Mouse (Mus musculus) kidney, embryonic 16.5 days (tissue): ENCODE data around the gene Eif3k. TPM values are rescaled to one million over a fixed set of nuclear protein-coding genes. Genes with fewer than 3 reads are reported as not detected.

Source experiments
- ATAC-seq: fragments of 200-750 bp; cut with Nextera tagmentation; 2 replicates; pipeline ENCODE4 v1.8.0; 2017; ENCODE audit warnings: moderate TSS enrichment; ENCODE audit not compliant: low FRiP score, low TSS enrichment
- H3K27ac ChIP-seq: fragments of 300-500 bp; sonication (generic); 2 replicates; pipeline ENCODE4 v1.5.1; 2014; ENCODE audit warnings: low read length
- H3K27me3 ChIP-seq: fragments of 300-500 bp; sonication (generic); 2 replicates; pipeline ENCODE4 v1.6.1; 2014; ENCODE audit warnings: low read length, control low read depth, mixed read lengths; ENCODE audit not compliant: insufficient read depth
- H3K36me3 ChIP-seq: fragments of 300-500 bp; sonication (generic); 2 replicates; pipeline ENCODE4 v1.6.1; 2014; ENCODE audit warnings: low read length, control low read depth, mixed read lengths; ENCODE audit not compliant: insufficient read depth
- H3K4me1 ChIP-seq: fragments of 300-500 bp; sonication (generic); 2 replicates; pipeline ENCODE4 v1.6.1; 2014; ENCODE audit warnings: low read length, control low read depth, mixed read lengths; ENCODE audit not compliant: insufficient read depth
- H3K4me2 ChIP-seq: fragments of 300-500 bp; sonication (generic); replicated peaks from 2 replicates; pipeline ENCODE4 v1.6.1; 2014; ENCODE audit warnings: low read depth, low read length
- H3K4me3 ChIP-seq: fragments of 300-500 bp; sonication (generic); 2 replicates; pipeline ENCODE4 v1.5.1; 2014; ENCODE audit warnings: mild to moderate bottlenecking, low read length
- H3K9ac ChIP-seq: fragments of 300-500 bp; sonication (generic); replicated peaks from 2 replicates; pipeline ENCODE4 v1.6.1; 2014; ENCODE audit warnings: low read length
- H3K9me3 ChIP-seq: fragments of 300-500 bp; sonication (generic); 2 replicates; pipeline ENCODE4 v1.6.1; 2016; ENCODE audit warnings: low read length, control low read depth
- WGBS: fragments of 180-500 bp; shearing (Covaris S2); extraction: QIAGEN DNeasy Blood & Tissue Kit; methylation state at CpG from one replicate; pipeline ENCODE4 v1.1.7; 2014; 5-methylcytosine and 5-hydroxymethylcytosine counted together
- polyA plus RNA-seq: library from polyadenylated mRNA; unstranded; fragments of >200 nt; fragmentation: Nextera tagmentation; extraction: Ambion mirVana; gene quantifications from 2 replicates; pipeline ENCODE4 v1.2.1, GENCODE M21; 2015

The Eif3k gene
- polyA plus RNA-seq, 1 experiment from 2014 or later, result 407 TPM

DNA sequence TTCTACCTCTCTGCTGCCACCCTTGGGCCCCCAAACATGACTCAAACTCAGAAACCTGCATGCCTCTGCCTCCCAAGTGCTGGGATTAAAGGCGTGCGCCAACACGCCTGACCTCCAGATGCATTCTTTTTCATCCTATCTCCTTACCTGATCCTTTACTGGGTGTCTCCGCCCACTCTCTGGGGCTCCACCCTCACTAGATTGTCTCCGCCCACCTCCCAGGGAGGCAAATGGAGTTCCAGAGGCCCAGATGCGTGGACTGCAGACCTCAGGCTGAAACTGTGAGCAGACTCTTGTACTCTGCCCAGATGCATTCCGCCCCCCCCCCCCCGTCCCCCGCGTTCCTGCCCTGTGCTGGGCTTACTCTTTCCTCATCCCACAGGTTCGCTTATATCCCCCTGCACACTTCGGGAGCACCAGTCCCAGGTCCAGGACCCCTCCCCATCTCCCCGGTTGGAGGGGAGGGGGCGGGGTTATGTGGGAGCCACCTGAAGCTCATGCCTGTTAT is 9.2 kb upstream of the Eif3k start:
- no peaks in the 10 kb centered on the region for H3K36me3 ChIP-seq
- ATAC-seq, result no peak
- H3K27ac ChIP-seq, result no peak overlapping the region
- no peaks in the 10 kb centered on the region for H3K27me3 ChIP-seq
- H3K4me3 ChIP-seq, result no peak overlapping the region
- no peak overlapping the region for H3K9ac ChIP-seq
- no peaks in the 10 kb centered on the region for H3K4me1 ChIP-seq
- 62% methylated on average over 14 of the region's 14 CpGs for WGBS
- no peaks in the 10 kb centered on the region for H3K9me3 ChIP-seq
- H3K4me2 ChIP-seq, result no peak overlapping the region

DNA sequence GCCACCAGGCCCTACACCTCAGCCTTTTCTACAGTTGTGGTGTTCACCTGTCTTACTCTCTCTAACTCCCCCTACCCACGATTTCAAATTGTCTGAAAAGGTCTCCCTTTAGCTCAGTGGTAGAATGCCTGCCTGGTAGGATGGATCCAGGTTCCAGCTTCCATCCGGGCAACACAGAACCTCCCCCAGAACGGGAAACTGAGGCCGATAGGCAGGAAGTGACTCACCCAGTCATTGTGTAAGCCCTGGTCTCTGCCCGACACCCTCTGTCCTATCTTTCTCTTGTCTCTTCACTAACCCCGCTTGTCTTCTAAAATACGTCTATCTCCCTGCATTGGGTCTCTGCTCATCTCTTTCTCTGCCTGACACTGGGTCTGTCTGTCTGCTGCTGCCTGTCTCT is 3.5 kb upstream of the Eif3k start:
- Histone ChIP-seq H3K4me3 (no peak overlapping the region), H3K9ac (no peak overlapping the region), H3K4me1 (peaks cover 21% of the 10 kb centered on the region), H3K9me3 (no peaks in the 10 kb centered on the region), H3K4me2 (no peak overlapping the region), H3K36me3 (0 out of 2 replicates have a peak, but pooled peaks cover 1% of the 10 kb centered on the region), H3K27ac (no peak overlapping the region), H3K27me3 (no peaks in the 10 kb centered on the region)
- no peak for ATAC-seq
- WGBS, result 85% methylated on average over 7 of the region's 7 CpGs

DNA sequence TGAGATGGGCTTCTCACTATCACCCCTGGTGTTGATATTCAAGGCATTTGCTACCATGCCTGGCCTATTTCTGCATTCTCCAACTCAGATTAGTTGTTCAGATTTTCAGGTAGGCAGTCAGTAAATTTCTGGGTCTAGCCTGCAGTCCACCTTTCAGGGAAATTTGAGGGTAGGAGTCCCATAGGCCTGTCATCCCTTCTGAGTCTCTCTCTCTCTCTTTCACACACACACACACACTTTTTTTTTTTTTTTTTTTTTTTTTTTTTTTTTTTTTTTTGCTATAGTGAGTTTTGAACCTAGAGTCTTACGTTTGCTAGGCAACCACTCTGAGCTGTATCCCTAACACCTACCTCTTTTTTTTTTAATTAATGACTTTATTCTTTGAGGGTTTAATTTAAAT is 2.8 kb upstream of the Eif3k start:
- Histone ChIP-seq H3K4me1 (peaks cover 21% of the 10 kb centered on the region), H3K36me3 (peaks cover 3% of the 10 kb centered on the region; the same call in 1 of the 2 replicates), H3K27ac (no peak overlapping the region), H3K9ac (no peak overlapping the region), H3K4me2 (no peak overlapping the region), H3K4me3 (no peak overlapping the region), H3K9me3 (no peaks in the 10 kb centered on the region), H3K27me3 (no peaks in the 10 kb centered on the region)
- 100% methylated on average over 1 of the region's 1 CpGs for WGBS
- ATAC-seq, result no peak

- H3K36me3 ChIP-seq, result peaks cover 9% of the 10 kb centered on the region
- no peak overlapping the region for H3K27ac ChIP-seq
- no peak overlapping the region for H3K9ac ChIP-seq
- no peak overlapping the region for H3K4me2 ChIP-seq
- H3K27me3 ChIP-seq, result no peaks in the 10 kb centered on the region
- 82% methylated on average over 4 of the region's 4 CpGs for WGBS
- peaks cover 21% of the 10 kb centered on the region for H3K4me1 ChIP-seq
- H3K9me3 ChIP-seq, result no peaks in the 10 kb centered on the region
- no peak for ATAC-seq
- no peak overlapping the region for H3K4me3 ChIP-seq
These were observed 2.2 kb upstream of the Eif3k start for GRCm38 (mm10) chr7:28983849-28984248.

DNA sequence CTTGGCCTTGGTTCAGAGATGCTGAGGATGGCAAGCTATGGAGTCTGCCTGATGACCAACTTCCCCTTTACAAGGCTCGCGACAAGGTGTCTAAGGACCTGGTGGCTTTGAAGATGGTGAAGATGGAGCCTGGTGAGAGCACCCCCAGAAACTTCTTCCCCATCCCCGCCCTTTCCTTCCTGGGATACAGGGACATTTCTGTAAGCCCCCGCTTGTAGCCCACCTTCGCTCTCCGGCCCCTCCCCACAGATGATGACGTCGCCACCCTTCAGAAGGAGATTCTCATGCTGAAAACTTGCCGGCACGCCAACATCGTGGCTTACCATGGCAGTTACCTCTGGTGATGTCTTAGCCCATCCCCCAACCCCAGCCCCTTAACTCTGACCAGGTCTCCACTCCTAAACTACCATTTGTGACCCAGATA is 1.5 kb upstream of the Eif3k start:
- Histone ChIP-seq H3K27me3 (no peaks in the 10 kb centered on the region), H3K27ac (peak overlapping the region; percentile 90), H3K36me3 (peaks cover 16% of the 10 kb centered on the region), H3K4me1 (peaks cover 21% of the 10 kb centered on the region), H3K4me3 (peak overlapping the region; percentile 88), H3K9ac (peak overlapping the region; percentile 74), H3K4me2 (peak overlapping the region; percentile 70), H3K9me3 (no peaks in the 10 kb centered on the region)
- ATAC-seq, result no peak
- WGBS, result 71% methylated on average over 11 of the region's 11 CpGs

DNA sequence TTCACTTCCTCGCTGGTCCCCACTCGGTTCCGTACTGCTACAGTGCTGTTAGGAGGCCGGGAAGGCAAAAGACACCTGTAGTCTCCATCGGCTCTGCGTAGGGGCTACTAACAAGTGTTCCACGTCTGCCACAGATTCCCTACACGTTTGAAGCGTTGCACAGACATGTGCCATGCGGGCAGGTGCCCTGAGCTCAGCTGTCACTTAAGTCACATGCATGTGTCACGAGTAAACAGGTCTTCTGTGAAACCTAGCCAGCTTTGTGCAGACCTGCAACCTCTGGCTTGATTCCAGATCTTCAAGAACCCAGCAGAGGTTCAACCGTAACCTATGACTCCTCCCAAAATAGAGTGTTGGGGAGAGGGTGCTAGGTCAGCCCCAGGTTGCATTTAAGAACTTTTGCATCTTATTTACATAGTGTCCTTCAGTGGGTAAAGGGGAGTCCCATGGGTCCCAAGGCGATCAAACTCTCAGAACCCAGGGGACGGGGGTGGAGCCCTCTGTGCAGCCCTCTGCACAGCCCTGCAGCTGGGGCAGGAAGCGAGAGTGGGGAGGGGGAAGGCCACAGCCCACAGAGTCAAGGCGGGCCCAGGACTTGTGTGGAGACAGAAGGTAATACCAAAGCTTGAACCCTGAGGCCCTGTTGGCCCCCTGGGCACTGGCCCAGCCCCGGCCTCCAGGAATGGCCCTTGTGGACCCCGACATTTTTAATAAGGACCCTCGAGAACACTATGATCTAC is 780 bp upstream of the Eif3k start:
- 10% methylated on average over 19 of the region's 19 CpGs for WGBS
- Histone ChIP-seq H3K27ac (peak overlapping the region; percentile 90), H3K36me3 (peaks cover 23% of the 10 kb centered on the region), H3K9me3 (no peaks in the 10 kb centered on the region), H3K4me1 (peaks cover 21% of the 10 kb centered on the region), H3K27me3 (no peaks in the 10 kb centered on the region), H3K9ac (peak overlapping the region; percentile 74), H3K4me3 (peak overlapping the region; percentile 88), H3K4me2 (peak overlapping the region; percentile 70)
- ATAC-seq, result peak; percentile 64

- H3K4me1 ChIP-seq, result peaks cover 13% of the 10 kb centered on the region
- no peak overlapping the region for H3K27ac ChIP-seq
- no peak overlapping the region for H3K4me3 ChIP-seq
- ATAC-seq, result no peak
- peaks cover 49% of the 10 kb centered on the region for H3K36me3 ChIP-seq
- WGBS, result 83% methylated on average over 9 of the region's 9 CpGs
- no peaks in the 10 kb centered on the region for H3K9me3 ChIP-seq
- no peak overlapping the region for H3K9ac ChIP-seq
- no peaks in the 10 kb centered on the region for H3K27me3 ChIP-seq
- H3K4me2 ChIP-seq, result no peak overlapping the region
These were observed 4.1 kb downstream of the Eif3k start for GRCm38 (mm10) chr7:28977556-28977955.

- Histone ChIP-seq H3K9ac (no peak overlapping the region), H3K27me3 (no peaks in the 10 kb centered on the region), H3K4me3 (no peak overlapping the region), H3K9me3 (no peaks in the 10 kb centered on the region), H3K4me1 (peaks cover 12% of the 10 kb centered on the region; the same call in 1 of the 2 replicates), H3K4me2 (no peak overlapping the region), H3K36me3 (peaks cover 48% of the 10 kb centered on the region), H3K27ac (no peak overlapping the region)
- 83% methylated on average over 8 of the region's 8 CpGs for WGBS
- ATAC-seq, result no peak
These were observed 8.6 kb downstream of the Eif3k start for GRCm38 (mm10) chr7:28973025-28973424.

- ATAC-seq, result no peak
- Histone ChIP-seq H3K27ac (no peak overlapping the region), H3K9ac (no peak overlapping the region), H3K4me3 (no peak overlapping the region), H3K36me3 (peaks cover 43% of the 10 kb centered on the region), H3K27me3 (no peaks in the 10 kb centered on the region), H3K4me1 (peaks cover 12% of the 10 kb centered on the region; the same call in 1 of the 2 replicates), H3K4me2 (no peak overlapping the region), H3K9me3 (no peaks in the 10 kb centered on the region)
- WGBS, result 73% methylated on average over 8 of the region's 8 CpGs
These were observed 9.1 kb downstream of the Eif3k start for GRCm38 (mm10) chr7:28972542-28972985.

DNA sequence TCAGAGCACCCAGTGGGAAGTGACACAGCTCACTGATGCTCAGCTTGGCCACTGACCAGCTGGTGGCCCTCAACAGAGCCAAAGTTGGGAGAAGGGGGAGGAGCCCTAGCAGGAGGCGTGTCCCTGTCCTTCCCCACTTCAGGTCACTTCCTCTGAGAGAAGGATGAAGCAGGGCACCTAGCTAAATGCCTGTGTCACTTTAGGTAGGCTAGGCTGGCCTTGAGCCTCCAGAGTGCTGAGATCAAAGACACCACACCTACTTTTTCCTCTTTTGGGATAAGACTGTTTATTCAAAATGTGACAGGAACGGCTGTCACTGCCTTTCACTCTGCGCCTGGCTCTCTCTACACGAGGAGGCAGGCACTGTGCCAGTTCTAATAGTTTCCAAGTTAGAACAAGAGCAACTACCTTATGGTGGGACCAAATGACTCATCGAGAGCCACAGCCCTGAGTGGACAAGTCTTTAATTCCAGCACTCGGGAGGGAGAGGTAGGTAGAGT is 9.8 kb downstream of the Eif3k start:
- no peak overlapping the region for H3K4me3 ChIP-seq
- H3K4me2 ChIP-seq, result no peak overlapping the region
- peak; percentile 3; the same call in 1 of the 2 replicates for ATAC-seq
- no peak overlapping the region for H3K27ac ChIP-seq
- H3K9me3 ChIP-seq, result no peaks in the 10 kb centered on the region
- H3K27me3 ChIP-seq, result no peaks in the 10 kb centered on the region
- H3K9ac ChIP-seq, result no peak overlapping the region
- peaks cover 12% of the 10 kb centered on the region; the same call in 1 of the 2 replicates for H3K4me1 ChIP-seq
- peaks cover 36% of the 10 kb centered on the region for H3K36me3 ChIP-seq
- WGBS, result 79% methylated on average over 6 of the region's 6 CpGs
